Mouse (Mus musculus): ENCODE measurements around the gene P4ha3.

GRCm38 (mm10) chr7:100325482-100325881, 40.2 kb downstream of the P4ha3 start:
- TF ChIP-seq CTCF (IDR thresholded peaks at IDR 0.05; ENCODE audit: borderline replicate concordance, insufficient read depth, low read depth, low read length): peak; percentile 56; the same call in 1 of the 2 replicates
- no peak for TF ChIP-seq POLR2A (IDR thresholded peaks at IDR 0.05; ENCODE audit: borderline replicate concordance, insufficient read depth, low read length)

Measured in cerebellum, adult 2 months (tissue).